Mouse (Mus musculus) cerebellum, adult 2 months (tissue): ENCODE measurements around the gene Rora.

Experiments
- CTCF ChIP-seq: fragments of 200-500 bp; IDR thresholded peaks from 2 replicates; pipeline ENCODE4 v1.5.1; 2011; ENCODE audit warnings: low read depth, mild to moderate bottlenecking, control low read depth, low read length, moderate library complexity, borderline replicate concordance; ENCODE audit not compliant: insufficient read depth
- POLR2A ChIP-seq: fragments of 200-500 bp; IDR thresholded peaks from 2 replicates; pipeline ENCODE4 v1.6.1; 2011; ENCODE audit warnings: low read length, control low read depth, borderline replicate concordance; ENCODE audit not compliant: insufficient read depth

- TF ChIP-seq CTCF (no peak), POLR2A (no peak)
Observed at GRCm38 (mm10) chr9:68798221-68798620, 144.6 kb downstream of the Rora start.
